9 mouse cellular contexts compared by ENCODE assay signal in the genomic region with DNA sequence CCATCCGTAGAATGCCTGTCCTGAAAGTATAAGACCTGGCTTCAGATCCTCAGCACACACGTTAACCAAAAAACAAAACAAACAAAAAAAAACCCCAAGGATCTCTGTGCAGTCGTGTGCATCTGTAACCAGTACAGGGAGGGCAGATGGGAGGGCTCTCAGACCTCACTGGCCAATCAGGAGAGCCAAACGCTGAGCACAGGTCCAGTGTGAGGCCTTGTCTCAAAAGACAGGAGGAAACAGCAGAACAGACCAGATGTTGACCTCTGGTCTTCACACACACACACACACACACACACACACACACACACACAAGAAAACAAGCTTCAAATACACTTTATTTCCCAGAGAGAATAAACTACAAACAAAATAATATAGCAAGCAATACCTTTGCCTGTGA. TPM values are rescaled to one million over a fixed set of nuclear protein-coding genes. Genes with fewer than 3 reads are reported as not detected.
A peak's percentile ranks its signal among the peaks of the same experiment; 100 is the strongest.
DNase-seq lines count a peak whose midpoint lies in the region; ATAC-seq lines count a peak whose summit lies in the region.
"Had no signal": no experiment of that assay in that cellular context is flagged by ENCODE, and none has a peak within 500 bp of the region (broad histone marks: within the 10 kb centered on the region; RNA-seq: fewer than 3 reads in every experiment).

No protein-coding gene starts in this region.

- H3K4me1 ChIP-seq in erythroblast, embryonic 14.5 days (ENCODE audit: control insufficient read depth), result peaks cover 36% of the 10 kb centered on the region

- ATAC-seq in erythroblast, adult 5-6 weeks (replicated peaks; ENCODE audit: low FRiP score, poor library complexity, severe bottlenecking), result no peak

- peak overlapping the region; percentile 16 for H3K4me3 ChIP-seq in erythroblast, embryonic 14.5 days (replicated peaks)
- H3K4me3 ChIP-seq: embryonic facial prominence, embryonic 15.5 days had no signal

- peak; percentile 8 for DNase-seq in spleen, adult 12 weeks (ENCODE audit: low spot score)
- DNase-seq in spleen, adult 18-20 months, result no peak
- peak; percentile 56 to 72 for DNase-seq in kidney, postnatal 4 days
- no peak for DNase-seq in layer of hippocampus, adult 9-10 months (ENCODE audit: low spot score)
- no peak for DNase-seq in natural killer cell, adult 2 months (ENCODE audit: low spot score in 2 of 2)
- no peak for DNase-seq in cerebellum, adult 18-20 months

- no peaks in the 10 kb centered on the region; the same call in 1 of the 2 replicates for H3K9me3 ChIP-seq in erythroblast, embryonic 14.5 days (ENCODE audit: control insufficient read depth, low read length)
- H3K9me3 ChIP-seq: embryonic facial prominence, embryonic 15.5 days had no signal

- H3K36me3 ChIP-seq in erythroblast, embryonic 14.5 days (ENCODE audit: control insufficient read depth), result no peaks in the 10 kb centered on the region
- H3K36me3 ChIP-seq: embryonic facial prominence, embryonic 15.5 days had no signal

- H3K27me3 ChIP-seq in erythroblast, embryonic 14.5 days (ENCODE audit: control insufficient read depth), result no peaks in the 10 kb centered on the region
- H3K27me3 ChIP-seq: embryonic facial prominence, embryonic 15.5 days had no signal

RNA-seq across cellular contexts. Expression of a gene that starts 3.4 kb away (rescaled TPM):
- polyA plus RNA-seq in erythroblast, embryonic 14.5 days (2012), result 4.2 and 4.3 TPM in 2 replicates
- 25.6 and 47.6 TPM in 2 replicates for total RNA-seq in erythroblast, adult 5-6 weeks (2015; ENCODE audit: low replicate concordance)
- 6.4 TPM in 2 replicates for total RNA-seq in erythroblast, adult 5-6 weeks (2017; ENCODE audit: low replicate concordance)

Comparison
In these comparisons a context has a peak if more than half of its experiments do, and no peak if none do; other contexts are left out.
1. DNase-seq: peak in spleen, adult 12 weeks (single experiment) and kidney, postnatal 4 days (2 of 2); none in spleen, adult 18-20 months (0 of 2), layer of hippocampus, adult 9-10 months (single experiment), natural killer cell, adult 2 months (0 of 2) and cerebellum, adult 18-20 months (0 of 2).